Mouse (Mus musculus): ENCODE results near the gene Fcamr.

DNA sequence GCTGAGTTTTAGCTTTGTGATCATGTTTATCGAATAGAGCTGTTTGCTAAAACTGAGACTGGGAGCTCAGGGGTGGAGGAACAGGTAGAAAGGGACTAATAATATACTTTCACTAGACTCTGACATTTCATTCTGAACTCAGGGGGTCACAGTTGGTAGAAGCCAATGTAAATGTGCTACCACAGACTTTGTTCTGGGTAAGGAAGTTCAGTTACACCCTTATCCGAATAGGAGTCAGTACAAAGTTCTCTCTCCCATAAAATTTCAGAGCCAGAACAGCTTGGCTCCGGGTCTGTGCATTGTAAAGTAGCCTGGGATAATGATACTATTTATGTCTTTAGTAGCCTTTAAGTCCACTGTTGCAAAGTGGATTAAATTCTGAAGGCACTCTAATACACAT is 2.2 kb upstream of the Fcamr start:
- TF ChIP-seq FLI1 (IDR thresholded peaks at IDR 0.05; ENCODE audit: low read length) (no peak), GATA1 (IDR thresholded peaks at IDR 0.05; ENCODE audit: borderline replicate concordance, low read length) (no peak)

All from megakaryocyte, embryonic 14.5 days (primary cell).